Mouse (Mus musculus): Measurements from ENCODE around the gene Gm38392.
A peak's percentile ranks its signal among the peaks of the same experiment; 100 is the strongest.

The Gm38392 gene

DNA sequence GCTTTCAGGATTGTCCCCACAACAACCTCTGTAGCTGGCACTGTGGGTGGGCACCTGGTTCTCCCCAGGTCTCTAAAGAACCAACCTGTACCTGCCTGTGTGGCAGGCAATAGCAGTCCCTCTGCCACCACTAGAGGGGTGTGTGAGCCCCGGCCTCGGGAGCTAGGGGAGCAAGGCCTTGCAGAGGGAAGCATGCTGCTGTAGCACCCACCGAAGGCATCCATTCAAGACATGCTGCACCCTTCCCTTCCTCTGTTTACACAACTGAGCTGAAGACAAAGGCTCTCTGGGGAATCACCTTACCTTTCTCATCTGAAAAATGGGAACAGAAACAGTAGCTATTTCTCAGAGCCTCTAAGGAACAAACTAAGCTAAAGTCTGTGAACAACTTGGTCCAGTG lies 51.8 kb downstream of the Gm38392 start:
- DNase-seq: peak; percentile 12

DNA sequence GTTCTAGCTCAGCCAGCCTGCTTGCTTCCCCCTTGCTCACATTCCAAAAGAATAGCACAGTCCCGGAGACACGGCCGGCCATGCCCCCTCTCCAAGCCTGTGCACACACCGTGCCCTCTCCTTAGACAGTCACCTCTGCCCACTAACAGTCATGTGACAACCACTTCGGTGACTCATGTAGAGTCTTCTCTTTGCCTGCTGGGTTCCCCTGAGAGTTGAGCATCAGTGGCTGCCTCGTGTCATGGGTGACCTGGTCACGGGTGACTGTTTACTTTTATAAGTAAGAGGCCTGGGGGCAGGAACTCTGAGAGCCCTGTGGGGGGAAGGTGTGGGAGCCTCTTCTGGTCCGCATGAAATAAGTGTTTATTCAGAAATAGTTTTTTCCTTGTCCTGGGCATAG lies 53.0 kb downstream of the Gm38392 start:
- DNase-seq: no peak

- peak; percentile 3 for DNase-seq
These were observed 54.0 kb downstream of the Gm38392 start for GRCm38 (mm10) chr3:88232851-88233649.

GRCm38 (mm10) chr3:88232301-88232702 lies 54.7 kb downstream of the Gm38392 start:
- peak; percentile 87 for DNase-seq

DNA sequence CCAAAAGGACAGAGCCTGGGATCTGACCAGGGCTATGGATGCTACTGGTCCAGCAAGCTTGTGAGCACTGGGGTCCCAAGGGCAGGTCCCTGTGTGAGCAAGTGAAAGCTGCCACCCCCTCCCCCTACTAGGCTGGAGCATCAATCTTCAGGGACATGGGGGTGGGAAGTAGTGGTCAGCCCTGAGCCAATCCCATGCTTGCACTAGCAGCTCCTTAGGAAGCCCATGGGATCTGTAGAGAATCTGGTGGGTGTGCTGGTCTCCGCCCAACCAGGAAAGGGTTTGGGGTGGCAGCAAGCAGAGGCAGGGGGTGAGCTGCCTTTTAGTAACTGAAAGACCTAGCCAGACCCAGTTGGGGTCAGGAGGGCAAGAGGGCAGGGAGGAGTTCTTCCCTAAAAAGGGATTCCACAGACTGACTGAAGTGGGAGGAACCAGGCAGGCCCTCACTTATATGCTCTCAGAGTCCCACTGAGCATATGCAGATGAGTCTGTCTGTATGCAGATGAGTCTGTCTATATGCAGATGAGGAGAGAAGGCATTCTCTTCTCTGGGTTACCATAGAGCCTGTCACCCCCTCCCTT lies 55.9 kb downstream of the Gm38392 start:
- no peak for DNase-seq

DNA sequence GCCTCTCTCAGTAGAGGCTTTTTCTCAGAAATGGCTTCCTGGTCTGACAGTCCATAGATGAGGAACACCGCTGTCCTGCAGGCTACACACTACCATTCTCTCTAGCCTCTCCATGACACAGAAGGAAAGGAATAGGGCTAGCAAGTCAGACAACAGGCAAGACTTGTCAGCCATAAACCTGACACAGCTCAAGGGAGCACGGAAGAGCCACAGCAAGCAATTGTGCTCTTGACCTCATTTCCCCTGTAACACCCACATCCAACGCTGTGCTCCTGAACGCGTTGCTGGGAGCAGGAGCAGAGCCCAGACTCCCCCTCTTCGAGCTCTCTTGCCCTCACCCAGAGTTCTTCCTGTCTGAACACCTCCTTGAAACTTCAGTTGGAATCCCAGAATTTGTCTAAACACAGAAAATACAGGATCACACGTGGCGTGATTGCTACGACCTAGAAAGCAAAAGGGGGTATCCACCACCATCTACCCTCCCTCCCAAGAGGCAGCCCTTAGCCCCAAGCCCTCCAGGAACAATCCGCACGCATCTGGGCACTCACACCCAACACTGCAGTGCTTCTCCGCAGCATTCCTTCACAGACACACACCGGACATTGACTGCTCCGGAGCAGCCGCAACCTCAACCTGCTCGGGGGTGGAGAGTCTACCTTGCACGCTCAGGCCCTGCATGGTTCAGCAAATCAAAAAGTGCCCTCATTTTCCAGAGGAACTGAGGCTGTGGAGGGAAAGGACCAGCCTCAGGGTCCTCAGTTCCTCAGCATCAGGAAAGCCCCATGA lies 56.6 kb downstream of the Gm38392 start:
- no peak for DNase-seq

GRCm38 (mm10) chr3:88229526-88229925 lies 57.5 kb downstream of the Gm38392 start:
- no peak for DNase-seq

GRCm38 (mm10) chr3:88228906-88229305 lies 58.1 kb downstream of the Gm38392 start:
- no peak for DNase-seq

DNA sequence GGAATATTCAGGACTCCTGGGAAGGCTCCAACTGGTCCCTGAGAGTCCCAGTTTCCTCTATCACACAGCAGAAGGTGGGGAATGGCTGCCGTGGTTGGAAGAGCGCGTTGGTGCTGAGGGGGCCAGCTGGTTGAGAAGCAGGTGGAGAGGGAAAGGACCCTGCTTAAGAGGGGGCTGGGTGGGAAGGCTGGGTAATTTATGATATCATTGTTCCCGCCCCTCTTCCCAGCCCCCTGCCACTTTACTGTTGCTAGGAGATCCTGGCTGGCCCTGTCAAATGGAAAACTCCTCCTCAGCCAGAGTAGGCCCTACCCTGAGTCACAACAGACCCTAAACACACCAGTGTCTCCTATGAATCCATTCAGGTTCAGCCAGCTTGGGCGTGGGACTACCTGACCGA lies 59.0 kb downstream of the Gm38392 start:
- no peak for DNase-seq

GRCm38 (mm10) chr3:88227260-88227659 lies 59.8 kb downstream of the Gm38392 start:
- DNase-seq: no peak

- DNase-seq: peak; percentile 88
These were observed 60.7 kb downstream of the Gm38392 start for GRCm38 (mm10) chr3:88226101-88226845.

DNA sequence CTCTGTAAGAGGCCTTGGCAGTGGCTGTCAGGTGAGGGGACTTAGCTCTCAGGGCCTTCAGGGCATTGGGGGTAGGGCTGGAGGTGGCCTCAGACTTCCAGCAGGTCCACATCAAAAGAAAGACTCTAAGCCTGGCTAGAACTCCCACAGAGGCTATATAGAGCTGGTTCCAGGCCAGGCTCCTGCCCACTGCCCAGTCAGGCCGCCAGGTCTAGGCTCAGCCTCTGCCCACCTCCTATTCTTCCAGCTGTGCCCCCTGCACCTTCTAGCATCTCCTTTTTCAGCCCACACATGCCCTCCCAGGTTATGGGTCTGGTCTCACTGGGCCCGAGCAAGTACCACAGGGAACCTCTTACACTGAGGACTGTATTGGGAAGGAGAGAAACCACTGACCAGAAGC lies 62.1 kb downstream of the Gm38392 start:
- no peak for DNase-seq

DNA sequence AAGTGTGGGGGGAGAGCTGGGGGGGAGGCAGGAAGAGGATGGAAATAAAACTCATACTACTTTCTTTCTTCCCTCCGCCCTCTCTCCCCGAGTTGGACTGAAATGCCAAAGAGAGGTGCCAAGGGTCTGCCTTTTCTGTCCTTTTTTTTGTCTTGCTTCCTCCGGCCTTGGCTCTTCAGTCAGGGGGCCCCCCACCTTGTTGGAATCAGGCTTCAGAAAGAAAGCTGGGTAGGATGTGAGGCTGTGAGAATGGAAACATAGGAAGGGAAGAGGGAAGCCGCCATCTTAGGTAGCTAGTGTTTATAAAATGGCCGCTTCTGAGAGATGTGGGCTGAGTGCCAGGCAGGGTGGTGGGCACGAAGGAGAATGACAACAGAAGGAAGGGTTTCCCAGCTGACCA lies 64.6 kb downstream of the Gm38392 start:
- DNase-seq: no peak

- DNase-seq: peak; percentile 88
These were observed 65.3 kb downstream of the Gm38392 start for GRCm38 (mm10) chr3:88221519-88222390.

GRCm38 (mm10) chr3:88220842-88221241 lies 66.2 kb downstream of the Gm38392 start:
- no peak for DNase-seq

DNA sequence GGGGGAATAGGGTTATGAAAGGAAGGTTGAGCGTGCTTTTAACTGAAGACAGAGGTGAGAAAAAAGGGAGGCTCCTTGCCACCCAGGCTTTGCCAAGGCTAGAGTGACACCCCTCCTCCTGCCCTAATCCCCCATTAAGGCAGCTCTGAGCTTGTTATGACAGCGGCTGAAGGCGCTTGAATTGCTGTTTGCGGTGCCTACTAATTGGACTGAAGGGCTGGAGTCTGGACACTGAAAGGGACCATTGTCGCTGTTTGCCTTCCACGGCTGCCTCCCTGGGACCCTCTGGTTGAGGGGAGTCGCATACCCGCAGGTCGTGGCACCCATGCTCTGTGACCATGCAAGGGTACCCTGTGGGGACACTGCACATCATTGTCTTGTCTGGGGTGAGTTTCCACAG lies 67.1 kb downstream of the Gm38392 start:
- no peak for DNase-seq

DNA sequence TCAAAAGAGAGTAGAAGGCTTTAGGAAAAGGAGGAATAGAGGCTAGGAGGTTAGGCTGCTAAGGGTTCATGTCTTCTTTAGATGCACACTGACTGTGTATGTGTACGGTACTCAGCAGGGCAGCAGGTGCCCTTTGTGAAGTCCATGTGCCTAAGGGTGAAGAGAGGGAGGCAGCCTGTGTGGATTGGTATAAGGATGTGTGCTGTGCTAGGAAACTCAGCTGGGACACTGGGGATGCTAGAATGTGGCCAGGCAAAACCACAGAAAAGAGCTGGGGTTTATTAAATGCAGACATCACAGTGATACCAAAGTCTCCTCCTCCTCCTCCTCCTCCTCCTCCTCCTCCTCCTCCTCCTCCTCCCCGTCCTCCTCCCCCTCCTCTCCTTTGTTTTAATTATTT lies 69.3 kb downstream of the Gm38392 start:
- no peak for DNase-seq

- no peak for DNase-seq
These were observed 70.3 kb downstream of the Gm38392 start for GRCm38 (mm10) chr3:88216534-88217326.

DNA sequence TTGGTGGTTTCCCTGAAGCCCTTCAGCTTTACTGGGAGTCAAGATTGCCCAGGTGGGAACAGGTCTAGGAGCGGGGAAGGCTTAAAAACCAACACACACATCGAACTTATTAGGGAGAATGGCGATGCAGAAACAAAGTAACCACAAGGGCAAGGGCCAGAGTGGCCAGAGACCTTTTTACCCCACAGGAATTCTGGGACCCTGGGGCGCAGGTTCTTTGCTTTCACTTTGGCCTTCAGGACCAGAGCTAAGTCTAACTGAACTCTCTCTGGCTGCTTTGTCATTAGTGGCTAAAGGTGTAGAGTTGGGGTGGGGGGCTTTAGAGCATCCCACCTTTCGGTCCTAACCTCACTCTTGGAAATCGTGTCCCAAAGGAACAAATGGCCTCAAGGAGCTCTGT lies 70.9 kb downstream of the Gm38392 start:
- no peak for DNase-seq

DNA sequence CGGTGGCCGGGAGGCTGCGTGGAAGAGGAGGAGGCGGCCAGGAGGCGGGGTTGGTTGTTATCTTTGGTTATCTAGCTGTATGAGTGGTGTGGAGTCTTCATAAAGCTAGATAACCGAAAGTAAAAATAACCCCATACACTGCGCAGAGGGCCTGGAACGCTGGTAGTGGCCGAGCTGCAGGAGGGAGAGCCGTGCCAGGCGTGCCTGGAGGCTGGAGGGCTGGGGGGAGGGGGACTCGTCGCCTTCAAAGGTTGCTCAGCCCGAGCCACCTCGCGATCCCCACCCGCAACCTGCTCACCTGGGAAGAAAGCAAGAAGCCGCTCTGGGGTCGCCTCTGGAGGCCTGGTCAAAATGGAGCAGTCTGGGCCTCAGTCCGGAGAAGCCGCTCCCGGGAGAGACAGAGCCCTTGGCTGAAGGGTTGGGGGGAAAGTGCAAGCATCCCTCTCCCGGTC lies 71.4 kb downstream of the Gm38392 start:
- DNase-seq: no peak

GRCm38 (mm10) chr3:88214971-88215552 lies 71.9 kb downstream of the Gm38392 start:
- DNase-seq: no peak
